Mouse (Mus musculus) erythroblast, embryonic 14.5 days (primary cell): ENCODE measurements around the gene Akt2. TPM values are rescaled to one million over a fixed set of nuclear protein-coding genes. Genes with fewer than 3 reads are reported as not detected.
A peak's percentile ranks its signal among the peaks of the same experiment; 100 is the strongest.

Experiments used
- H3K27me3 ChIP-seq: 2 replicates; pipeline ENCODE4 v1.6.1; 2012; ENCODE audit warnings: inconsistent platforms; ENCODE audit not compliant: control insufficient read depth
- H3K36me3 ChIP-seq: 2 replicates; pipeline ENCODE4 v1.6.1; 2012; ENCODE audit warnings: mild to moderate bottlenecking, inconsistent platforms; ENCODE audit not compliant: control insufficient read depth
- H3K4me1 ChIP-seq: 2 replicates; pipeline ENCODE4 v1.6.1; 2012; ENCODE audit warnings: inconsistent platforms; ENCODE audit not compliant: control insufficient read depth
- H3K4me3 ChIP-seq: replicated peaks from 2 replicates; pipeline ENCODE3; 2012; ENCODE audit warnings: moderate library complexity, mild to moderate bottlenecking, inconsistent platforms
- H3K9me3 ChIP-seq: 2 replicates; pipeline ENCODE4 v1.6.1; 2012; ENCODE audit warnings: low read length, inconsistent platforms, mixed read lengths; ENCODE audit not compliant: control insufficient read depth
- GATA1 ChIP-seq: IDR thresholded peaks from 2 replicates; pipeline ENCODE4 v1.6.1; 2012; ENCODE audit warnings: low read length, inconsistent platforms, mixed read lengths
- TAL1 ChIP-seq: IDR thresholded peaks from 3 replicates; pipeline ENCODE4 v1.6.1; 2012; ENCODE audit warnings: low read length, inconsistent platforms, mixed read lengths
- polyA plus RNA-seq: library from polyadenylated mRNA; stranded (reverse); fragments of >175 nt; gene quantifications from 2 replicates; pipeline ENCODE4 v1.2.3, GENCODE M21; 2012

The Akt2 gene
- polyA plus RNA-seq, 1 experiment, result 5.3 TPM

DNA sequence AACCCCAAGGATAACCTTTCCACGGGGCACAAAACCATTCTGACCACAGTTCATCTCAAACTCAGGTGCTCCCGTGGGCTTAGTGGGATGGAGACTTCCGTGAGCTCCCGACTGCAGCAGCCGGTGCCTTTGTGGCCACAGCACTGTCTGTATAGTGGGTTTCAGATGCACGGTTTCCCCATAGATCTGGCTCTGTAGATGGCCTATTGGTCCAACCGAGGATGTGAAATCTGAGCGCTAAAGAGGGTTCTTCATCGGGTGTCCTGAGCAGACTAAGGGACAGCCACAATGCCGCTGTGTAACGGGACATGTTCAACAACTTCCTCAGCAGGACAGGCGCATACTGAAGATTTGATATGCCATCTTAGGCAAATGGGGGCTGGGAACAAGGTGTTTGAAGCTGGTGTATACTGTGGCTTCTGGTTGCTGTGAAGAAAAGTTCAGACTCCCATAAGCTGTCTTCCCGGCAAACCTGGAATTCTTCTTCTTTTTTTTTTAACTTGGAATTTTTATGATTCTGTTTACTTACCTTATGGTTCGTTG lies 97.0 kb downstream of the Akt2 start:
- Histone ChIP-seq H3K4me3 (peak overlapping the region; percentile 69), H3K27me3 (peaks cover 10% of the 10 kb centered on the region), H3K36me3 (no peaks in the 10 kb centered on the region), H3K9me3 (no peaks in the 10 kb centered on the region), H3K4me1 (peaks cover 26% of the 10 kb centered on the region)
- no peak for TF ChIP-seq GATA1
- no peak for TF ChIP-seq TAL1

DNA sequence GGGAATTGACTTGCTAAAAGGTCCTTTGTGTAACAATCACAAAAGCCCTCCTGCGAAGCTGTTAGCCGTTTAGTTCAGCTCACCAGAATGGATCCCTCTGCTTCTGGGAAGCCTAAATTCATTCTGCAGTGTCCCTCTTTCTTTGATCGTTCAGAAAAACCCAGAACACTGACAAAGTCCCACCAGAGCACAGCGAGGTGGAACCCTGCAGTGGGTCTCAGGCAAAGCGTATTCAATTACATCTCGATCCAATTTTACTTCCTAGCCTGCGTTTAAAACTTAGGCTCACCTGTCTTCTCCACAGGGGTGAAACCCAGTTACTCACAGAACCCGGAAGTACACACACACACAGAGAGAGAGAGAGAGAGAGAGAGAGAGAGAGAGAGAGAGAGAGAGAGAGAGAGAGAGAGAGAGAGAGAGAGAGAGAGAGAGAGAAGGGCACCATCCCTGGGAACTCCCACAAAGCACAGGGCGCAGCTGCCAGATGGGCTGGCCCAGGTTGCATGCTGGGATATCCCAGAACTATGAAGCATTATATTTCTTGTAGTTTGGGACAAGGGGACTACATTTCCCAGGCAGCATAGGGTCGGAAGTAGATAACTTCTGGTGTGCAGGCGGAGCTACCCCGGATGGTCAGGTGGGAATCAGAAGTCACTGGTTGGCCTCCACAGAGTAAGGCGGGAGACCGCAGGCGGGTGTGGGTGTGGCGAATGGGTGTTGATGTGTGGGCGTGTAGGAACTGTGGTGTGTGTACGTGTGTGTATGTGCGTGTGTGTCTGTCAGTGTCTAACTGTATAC lies 97.7 kb downstream of the Akt2 start, which contains the start of gene Zfp607b:
Zfp607b (plus strand) TSS at position 526 of the 798 bp plus-strand sequence.
- Histone ChIP-seq H3K27me3 (peaks cover 7% of the 10 kb centered on the region), H3K36me3 (no peaks in the 10 kb centered on the region), H3K4me1 (peaks cover 26% of the 10 kb centered on the region), H3K4me3 (peak within 1 kb of the TSS; percentile 69), H3K9me3 (no peaks in the 10 kb centered on the region)
- TF ChIP-seq TAL1, result no peak
- peak; percentile 53; the same call in 1 of the 2 replicates for TF ChIP-seq GATA1

Other genes with a start within 250 kb of the Akt2 start
- 13.0 and 15.9 TPM in 2 replicates for gene Shkbp1, start 235.5 kb upstream of the Akt2 start, polyA plus RNA-seq
- not detected in 2 replicates for gene Gm20479, start 234.1 kb upstream of the Akt2 start, polyA plus RNA-seq
- gene Sptbn4, start 143.9 kb upstream of the Akt2 start, polyA plus RNA-seq, result 0.01 and 0.02 TPM in 2 replicates
- gene Blvrb, start 143.6 kb upstream of the Akt2 start, polyA plus RNA-seq, result 842 and 917 TPM in 2 replicates
- gene Sertad3, start 117.8 kb upstream of the Akt2 start, polyA plus RNA-seq, result 9.6 and 9.9 TPM in 2 replicates
- gene Sertad1, start 104.6 kb upstream of the Akt2 start, polyA plus RNA-seq, result 17.9 and 18.5 TPM in 2 replicates
- 0.41 TPM in 2 replicates for gene Prx, start 92.2 kb upstream of the Akt2 start, polyA plus RNA-seq
- gene Hipk4, start 68.3 kb upstream of the Akt2 start, polyA plus RNA-seq, result 0.27 and 0.38 TPM in 2 replicates
- gene Pld3, start 38.3 kb upstream of the Akt2 start, polyA plus RNA-seq, result 19.1 and 24.1 TPM in 2 replicates
- gene 2310022A10Rik, start 38.3 kb upstream of the Akt2 start, polyA plus RNA-seq, result 6.6 and 8.3 TPM in 2 replicates
- not detected in 2 replicates for gene Ttc9b, start 62.4 kb downstream of the Akt2 start, polyA plus RNA-seq
- 1.8 and 2.0 TPM in 2 replicates for gene Map3k10, start 83.0 kb downstream of the Akt2 start, polyA plus RNA-seq
- gene Zfp607b, start 97.8 kb downstream of the Akt2 start, polyA plus RNA-seq, result not detected in 2 replicates
- 0.01 TPM in 2 replicates for gene Zfp60, start 139.8 kb downstream of the Akt2 start, polyA plus RNA-seq
- 0.01 and 0.11 TPM in 2 replicates for gene Zfp626, start 215.6 kb downstream of the Akt2 start, polyA plus RNA-seq
- gene Zfp59, start 247.1 kb downstream of the Akt2 start, polyA plus RNA-seq, result not detected in 2 replicates